Comparison of ENCODE assay signal across 9 mouse cellular contexts in genomic region chr13:97867322-97867962, GRCm38 (mm10).
A peak's percentile ranks its signal among the peaks of the same experiment; 100 is the strongest.
DNase-seq lines count a peak whose midpoint lies in the region; ATAC-seq lines count a peak whose summit lies in the region.
"Had no signal": no experiment of that assay in that cellular context is flagged by ENCODE, and none has a peak within 500 bp of the region (broad histone marks: within the 10 kb centered on the region; RNA-seq: fewer than 3 reads in every experiment).

No protein-coding gene starts in this region.

- H3K27ac ChIP-seq in midbrain, embryonic 15.5 days = 0 out of 2 replicates have a peak overlapping the region, but pooled peaks have one; percentile 26
- H3K27ac ChIP-seq: liver, embryonic 15.5 days had no signal

- no peaks in the 10 kb centered on the region for H3K9me3 ChIP-seq in midbrain, embryonic 15.5 days
- H3K9me3 ChIP-seq: liver, embryonic 15.5 days had no signal

- ATAC-seq in midbrain, embryonic 15.5 days (replicated peaks) = no peak; the same call in 1 of the 2 replicates

- H3K9ac ChIP-seq in midbrain, embryonic 15.5 days = no peak overlapping the region
- H3K9ac ChIP-seq: liver, embryonic 15.5 days had no signal

- WGBS in midbrain, embryonic 15.5 days = 44% methylated on average over 13 of the region's 13 CpGs

- H3K4me2 ChIP-seq in midbrain, embryonic 15.5 days = no peak overlapping the region
- H3K4me2 ChIP-seq: liver, embryonic 15.5 days had no signal

- DNase-seq in heart, adult 9 months (ENCODE audit: low spot score in 2 of 2) = peak; percentile 22 to 51
- DNase-seq in heart, adult 8-10 months (ENCODE audit: low spot score) = no peak
- peak; percentile 30 for DNase-seq in embryo, embryonic 9.5 days (ENCODE audit: extremely low spot score)
- DNase-seq in kidney, adult 9 months = peak; percentile 47
- DNase-seq in right cerebral cortex, postnatal 25 days = no peak
- no peak for DNase-seq in cerebellum, adult 9-10 months
- no peak for DNase-seq in thymus, postnatal 0 days (ENCODE audit: low spot score)

- no peaks in the 10 kb centered on the region for H3K36me3 ChIP-seq in midbrain, embryonic 15.5 days (replicated peaks)
- H3K36me3 ChIP-seq: liver, embryonic 15.5 days had no signal

- H3K27me3 ChIP-seq in midbrain, embryonic 15.5 days (replicated peaks) = no peaks in the 10 kb centered on the region
- H3K27me3 ChIP-seq: liver, embryonic 15.5 days had no signal

- H3K4me1 ChIP-seq in midbrain, embryonic 15.5 days = peaks cover 12% of the 10 kb centered on the region
- H3K4me1 ChIP-seq: liver, embryonic 15.5 days had no signal

- no peak overlapping the region for H3K4me3 ChIP-seq in midbrain, embryonic 15.5 days
- H3K4me3 ChIP-seq: liver, embryonic 15.5 days had no signal

Comparison
In these comparisons a context has a peak if more than half of its experiments do, and no peak if none do; other contexts are left out.
1. DNase-seq: peak in heart, adult 9 months (2 of 2), embryo, embryonic 9.5 days (single experiment) and kidney, adult 9 months (single experiment); none in heart, adult 8-10 months (single experiment), right cerebral cortex, postnatal 25 days (single experiment), cerebellum, adult 9-10 months (single experiment) and thymus, postnatal 0 days (single experiment).